In genomic region chr13:118762982-118763381, GRCm38 (mm10) we compare ENCODE assay signal across 21 mouse cellular contexts.
DNase-seq lines count a peak whose midpoint lies in the region; ATAC-seq and TF ChIP-seq lines count a peak whose summit lies in the region.
"Had no signal": no experiment of that assay in that cellular context is flagged by ENCODE, and none has a peak within 500 bp of the region (broad histone marks: within the 10 kb centered on the region; RNA-seq: fewer than 3 reads in every experiment).

No protein-coding gene starts in this region.

- TF ChIP-seq CTCF in kidney, adult 2 months (conservative IDR thresholded peaks at IDR 0.05; ENCODE audit: insufficient read depth, insufficient read length, low read depth, low read length), result no peak
- 0 out of 2 replicates have a peak, but pooled peaks have one; percentile 10 for TF ChIP-seq CTCF in lung, embryonic 14.5 days (IDR thresholded peaks at IDR 0.05; ENCODE audit: low read depth)

- 88% methylated on average over 2 of the region's 2 CpGs for WGBS in kidney, adult 2 months
- whole genome bisulfite sequencing in lung, embryonic 14.5 days, result 95% methylated on average over 2 of the region's 2 CpGs

- no peaks in the 10 kb centered on the region for H3K4me1 ChIP-seq in kidney, adult 2 months (ENCODE audit: control insufficient read depth, insufficient read depth, low read length)
- H3K4me1 ChIP-seq in lung, embryonic 14.5 days (ENCODE audit: insufficient read depth), result no peaks in the 10 kb centered on the region
- H3K4me1 ChIP-seq: embryonic facial prominence, embryonic 13.5 days; hindbrain, embryonic 12.5 days; midbrain, embryonic 10.5 days; stomach, embryonic 15.5 days had no signal

- no peak for ATAC-seq in lung, embryonic 14.5 days (ENCODE audit: insufficient read depth)
- ATAC-seq in megakaryocyte progenitor cell, adult 5-6 weeks (replicated peaks; ENCODE audit: poor library complexity), result 0 out of 2 replicates have a peak, but pooled peaks have one; percentile 46
- ATAC-seq: inflammation-experienced regulatory T-cells, adult 6 months had no signal

- H3K27me3 ChIP-seq in kidney, adult 2 months (replicated peaks; ENCODE audit: control insufficient read depth, insufficient read depth, low read length), result no peaks in the 10 kb centered on the region
- no peaks in the 10 kb centered on the region for H3K27me3 ChIP-seq in lung, embryonic 14.5 days (ENCODE audit: insufficient read depth, low read length)
- H3K27me3 ChIP-seq: embryonic facial prominence, embryonic 13.5 days; hindbrain, embryonic 12.5 days; stomach, embryonic 15.5 days had no signal

- no peak overlapping the region for H3K9ac ChIP-seq in lung, embryonic 14.5 days
- H3K9ac ChIP-seq: embryonic facial prominence, embryonic 13.5 days; hindbrain, embryonic 12.5 days; stomach, embryonic 15.5 days had no signal

- H3K36me3 ChIP-seq in kidney, adult 2 months (ENCODE audit: control insufficient read depth, insufficient read depth, low read length), result no peaks in the 10 kb centered on the region
- no peaks in the 10 kb centered on the region for H3K36me3 ChIP-seq in lung, embryonic 14.5 days (ENCODE audit: insufficient read depth)
- H3K36me3 ChIP-seq: embryonic facial prominence, embryonic 13.5 days; forebrain, embryonic 10.5 days; hindbrain, embryonic 12.5 days; midbrain, embryonic 10.5 days; stomach, embryonic 15.5 days had no signal

- peak; percentile 13 for DNase-seq in kidney, adult 2 months
- no peak for DNase-seq in kidney, postnatal 10 days
- DNase-seq in lung, embryonic 14.5 days, result no peak
- DNase-seq in lung, postnatal 10 days, result no peak
- DNase-seq in NIH3T3 (ENCODE audit: low read depth), result peak; percentile 11
- DNase-seq in gastrocnemius, adult 8-10 months (ENCODE audit: low spot score in 2 of 2), result no peak
- no peak for DNase-seq in spleen, postnatal 14 days (ENCODE audit: low spot score in 2 of 2)
- DNase-seq: cerebellum, adult 11-12 months; gastrocnemius, postnatal 10 days; heart, adult 2 months; layer of hippocampus, adult 9-11 months; lung, postnatal 14 days; right cerebral cortex, adult 18-20 months had no signal

- no peaks in the 10 kb centered on the region for H3K9me3 ChIP-seq in lung, embryonic 14.5 days (ENCODE audit: low read depth, low read length)
- H3K9me3 ChIP-seq: embryonic facial prominence, embryonic 13.5 days; forebrain, embryonic 10.5 days; hindbrain, embryonic 12.5 days; midbrain, embryonic 10.5 days; stomach, embryonic 15.5 days had no signal

- H3K4me3 ChIP-seq in kidney, adult 2 months (ENCODE audit: insufficient read depth, low read depth, low read length), result no peak overlapping the region
- H3K4me3 ChIP-seq in lung, embryonic 14.5 days (ENCODE audit: low read depth, low read length), result no peak overlapping the region
- H3K4me3 ChIP-seq: embryonic facial prominence, embryonic 13.5 days; forebrain, embryonic 10.5 days; heart, adult 2 months; hindbrain, embryonic 12.5 days; midbrain, embryonic 10.5 days; stomach, embryonic 15.5 days had no signal

- no peak for TF ChIP-seq POLR2A in kidney, adult 2 months (IDR thresholded peaks at IDR 0.05; ENCODE audit: low read depth, low read length)

- H3K27ac ChIP-seq in kidney, adult 2 months (ENCODE audit: insufficient read depth, low read depth, low read length), result no peak overlapping the region
- H3K27ac ChIP-seq in lung, embryonic 14.5 days (ENCODE audit: low read depth), result no peak overlapping the region
- H3K27ac ChIP-seq: embryonic facial prominence, embryonic 13.5 days; forebrain, embryonic 10.5 days; heart, adult 2 months; hindbrain, embryonic 12.5 days; midbrain, embryonic 10.5 days; stomach, embryonic 15.5 days had no signal

- H3K4me2 ChIP-seq in lung, embryonic 14.5 days, result no peak overlapping the region
- H3K4me2 ChIP-seq: embryonic facial prominence, embryonic 13.5 days; hindbrain, embryonic 12.5 days; liver, embryonic 11.5 days; stomach, embryonic 15.5 days had no signal

Comparison
In these comparisons a context has a peak if more than half of its experiments do, and no peak if none do; other contexts are left out.
1. DNase-seq: peak in kidney, adult 2 months (single experiment) and NIH3T3 (single experiment); none in kidney, postnatal 10 days (single experiment), lung, embryonic 14.5 days (single experiment), lung, postnatal 10 days (single experiment), gastrocnemius, adult 8-10 months (0 of 2) and spleen, postnatal 14 days (0 of 2).